Mouse (Mus musculus): Measurements from ENCODE around the gene Bbx.

Bbx gene

GRCm38 (mm10) chr16:50309411-50310042, 122.7 kb downstream of the Bbx start:
- DNase-seq = no peak

- DNase-seq = no peak
Observed at GRCm38 (mm10) chr16:50308256-50308655, 123.9 kb downstream of the Bbx start.

DNA sequence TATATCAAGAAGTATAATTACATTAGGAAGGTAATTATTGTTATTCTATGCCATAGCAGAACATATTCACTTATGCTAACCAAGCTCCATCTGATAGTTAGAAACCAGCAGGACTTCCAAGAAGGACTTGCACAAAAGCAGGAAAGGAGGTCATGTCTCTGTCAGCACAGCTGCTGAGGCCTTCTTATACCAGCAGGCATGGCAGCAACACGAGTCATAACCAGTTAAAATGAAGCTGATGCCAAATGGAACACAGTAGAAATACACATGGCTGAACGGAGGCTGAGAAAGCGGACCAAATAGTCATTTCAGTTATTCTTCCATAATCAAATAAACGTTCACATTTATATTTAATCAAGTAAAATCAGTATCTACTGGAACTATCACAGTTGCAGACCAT, 125.0 kb downstream of the Bbx start:
- no peak for DNase-seq

- no peak for DNase-seq
Observed at GRCm38 (mm10) chr16:50306727-50307126, 125.5 kb downstream of the Bbx start.

DNA sequence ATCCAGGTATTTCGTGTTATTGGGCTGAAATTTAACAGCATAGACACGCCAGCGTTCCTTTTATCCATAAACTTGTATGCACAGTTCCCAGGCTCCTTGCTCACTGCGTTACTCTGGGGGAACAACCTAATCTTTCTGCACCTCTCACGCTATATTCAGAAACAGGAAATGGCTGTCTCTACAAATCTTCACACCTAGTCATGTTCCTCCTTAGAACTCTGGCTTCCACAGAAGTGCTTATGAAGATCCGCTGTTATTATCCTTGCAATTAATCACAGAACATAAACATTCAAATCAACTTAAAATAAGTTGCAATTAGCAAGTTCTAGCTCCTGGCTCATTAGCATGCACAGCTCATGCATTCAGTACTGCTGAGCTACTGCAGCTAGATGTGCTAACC, 127.0 kb downstream of the Bbx start:
- DNase-seq = no peak

DNA sequence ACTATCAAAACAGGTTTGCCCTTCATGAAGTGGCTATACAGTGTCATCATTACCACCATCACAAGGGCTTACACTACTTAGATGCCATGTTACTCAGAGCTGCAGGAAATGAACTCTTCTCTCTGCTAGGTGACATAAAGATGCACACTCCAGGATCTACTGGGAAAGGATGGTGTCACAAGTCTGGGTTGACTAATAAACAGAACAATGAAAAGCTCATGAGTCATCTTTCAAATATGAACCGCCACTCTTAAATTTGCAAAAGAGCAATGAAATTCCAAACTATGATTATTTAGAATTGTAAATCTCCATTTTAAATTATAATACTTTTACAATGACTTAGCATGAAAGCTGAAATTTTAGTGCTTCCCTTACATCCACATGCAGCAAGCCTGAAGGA, 129.6 kb downstream of the Bbx start:
- no peak for DNase-seq

DNA sequence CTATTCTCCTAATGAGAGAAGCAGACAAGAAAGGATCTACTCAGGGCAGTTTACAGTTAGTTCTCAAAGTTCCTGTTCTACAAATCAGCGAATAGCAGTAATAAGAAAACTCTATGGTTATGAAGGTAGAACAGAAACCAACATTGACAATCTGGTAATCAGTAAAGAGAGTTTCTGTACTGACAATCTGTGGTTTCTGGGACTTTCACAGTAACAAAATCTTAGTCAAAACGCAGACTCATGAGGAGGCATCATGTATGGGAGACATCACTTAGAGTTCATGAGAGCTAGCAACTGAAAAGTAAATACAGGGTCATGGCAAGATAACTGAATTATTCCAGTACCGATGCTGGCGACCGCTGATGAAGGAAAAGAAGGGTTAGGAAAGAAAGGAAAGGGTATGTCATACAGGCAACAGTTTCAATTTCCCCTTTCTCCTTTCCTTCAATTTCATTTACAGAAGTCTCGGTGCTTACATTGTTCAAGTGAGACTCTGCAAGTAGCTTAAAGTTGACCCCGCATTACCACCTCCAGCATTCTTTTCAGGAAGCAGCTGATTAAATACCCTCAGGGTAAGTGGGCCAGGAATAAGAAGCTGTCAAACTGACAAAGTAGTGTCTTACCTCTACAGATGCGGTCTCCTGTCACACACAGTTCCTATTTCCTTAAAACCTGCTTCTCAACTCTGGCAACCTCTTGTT, 133.3 kb downstream of the Bbx start:
- DNase-seq = no peak

DNA sequence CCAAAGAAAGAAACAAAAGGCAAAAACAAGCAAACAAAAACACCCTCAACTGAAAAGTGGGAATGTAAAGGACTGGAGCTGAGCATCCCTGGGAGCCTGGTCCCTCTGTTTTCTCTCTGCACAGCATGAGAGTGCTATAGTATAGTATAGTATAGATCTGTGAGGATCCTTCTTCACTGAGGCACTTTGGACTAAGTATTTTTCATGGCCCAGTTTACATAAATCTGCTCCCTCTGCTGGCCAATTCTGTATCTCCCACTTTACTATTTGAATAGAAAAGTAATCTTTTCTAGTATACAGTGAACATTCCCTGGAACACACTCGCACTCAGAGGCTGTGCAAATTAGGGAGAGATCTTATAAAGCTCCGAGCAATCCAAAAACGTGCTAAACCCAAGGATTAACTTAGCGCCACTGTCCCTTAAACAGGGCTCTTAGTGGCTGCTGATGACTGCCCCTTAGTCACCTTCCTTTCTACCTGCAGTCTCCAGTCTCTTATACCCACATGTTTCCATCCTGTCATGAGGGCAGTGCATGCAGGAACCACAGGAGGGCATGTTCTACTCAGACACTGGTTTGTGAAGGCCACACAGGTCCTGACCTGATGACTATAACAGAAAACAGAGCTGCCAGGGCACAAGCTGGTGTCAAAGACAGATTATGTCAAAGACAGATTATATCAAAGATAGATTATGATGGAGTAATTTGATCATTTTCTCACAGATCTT, 138.5 kb downstream of the Bbx start:
- no peak for DNase-seq

DNA sequence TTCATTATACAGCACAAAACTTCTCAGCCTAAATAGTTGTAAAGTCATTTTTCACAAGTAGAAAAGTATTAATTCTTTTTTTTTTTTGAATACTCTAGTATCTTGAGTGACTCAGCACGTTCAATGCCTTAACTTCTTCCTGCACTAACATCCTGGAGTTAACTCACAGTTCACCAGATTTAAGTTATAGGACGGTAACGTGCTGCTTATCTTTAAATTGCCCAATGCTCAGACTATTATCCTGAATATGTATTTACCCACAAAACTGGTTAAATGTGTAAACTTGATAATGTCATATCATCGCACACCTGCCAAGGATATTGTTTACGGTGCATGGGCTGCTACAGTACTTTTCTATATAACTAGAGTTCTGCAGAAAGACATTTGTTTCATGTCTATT, 139.4 kb downstream of the Bbx start:
- DNase-seq = no peak

DNA sequence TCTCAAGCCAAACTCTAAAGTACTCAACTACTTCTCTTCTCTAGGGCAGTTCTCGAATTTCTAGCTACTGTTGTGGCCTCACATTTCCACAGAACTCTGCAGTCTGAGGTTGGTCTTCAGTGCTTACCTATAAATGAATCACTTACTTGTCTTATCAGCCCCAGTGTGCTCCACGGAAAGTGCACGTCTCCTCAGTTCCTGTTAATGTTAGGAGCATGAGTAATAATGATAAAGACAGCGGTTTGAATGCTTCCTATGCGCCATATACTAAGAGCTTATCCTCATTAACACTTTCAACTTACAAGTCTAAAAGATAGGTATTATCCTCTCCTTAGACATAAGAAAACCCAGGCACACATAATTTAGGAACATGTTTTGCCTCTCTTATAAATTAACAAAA, 142.4 kb downstream of the Bbx start:
- no peak for DNase-seq

DNA sequence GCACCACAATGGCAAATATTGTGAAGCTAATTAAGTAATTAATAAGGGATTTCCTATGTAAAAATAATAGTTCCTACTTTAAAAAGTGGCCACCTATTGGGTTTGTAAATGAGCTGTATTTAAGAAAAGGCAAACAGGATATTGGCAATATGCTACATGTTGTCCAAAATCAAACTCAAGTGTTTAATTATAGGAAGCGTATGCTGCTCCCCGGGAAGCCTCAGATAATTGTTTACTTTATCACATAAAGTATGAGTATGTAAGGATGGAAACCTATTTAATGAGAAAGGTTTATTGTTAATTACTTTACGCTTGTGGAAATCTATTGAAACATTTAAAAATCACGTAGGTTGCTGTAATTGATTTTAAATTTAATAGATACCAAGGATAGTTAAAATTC, 159.4 kb downstream of the Bbx start:
- no peak for DNase-seq

- no peak for DNase-seq
Observed at GRCm38 (mm10) chr16:50262647-50263046, 169.5 kb downstream of the Bbx start.

- DNase-seq = no peak
Observed at GRCm38 (mm10) chr16:50262209-50262608, 170.0 kb downstream of the Bbx start.

DNA sequence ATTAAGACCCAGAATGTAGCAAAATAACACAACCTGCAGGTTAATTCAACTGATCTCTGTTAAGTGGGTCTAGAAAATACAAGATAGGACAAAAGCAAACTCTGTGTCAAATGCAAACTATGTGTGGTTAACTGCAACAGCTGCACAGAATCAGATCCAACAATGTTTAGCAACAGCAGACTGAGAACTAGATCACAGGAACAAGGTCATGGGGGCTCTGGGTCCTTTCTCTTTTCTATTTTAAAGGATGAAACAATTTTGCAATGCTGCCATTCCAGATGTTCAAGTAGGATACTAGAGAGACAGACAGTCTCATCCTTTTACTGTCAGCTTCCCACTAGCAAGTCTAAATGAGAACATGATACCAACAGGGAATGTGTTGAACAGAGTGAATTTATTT, 170.4 kb downstream of the Bbx start:
- no peak for DNase-seq

GRCm38 (mm10) chr16:50254522-50255159, 177.5 kb downstream of the Bbx start:
- no peak for DNase-seq

DNA sequence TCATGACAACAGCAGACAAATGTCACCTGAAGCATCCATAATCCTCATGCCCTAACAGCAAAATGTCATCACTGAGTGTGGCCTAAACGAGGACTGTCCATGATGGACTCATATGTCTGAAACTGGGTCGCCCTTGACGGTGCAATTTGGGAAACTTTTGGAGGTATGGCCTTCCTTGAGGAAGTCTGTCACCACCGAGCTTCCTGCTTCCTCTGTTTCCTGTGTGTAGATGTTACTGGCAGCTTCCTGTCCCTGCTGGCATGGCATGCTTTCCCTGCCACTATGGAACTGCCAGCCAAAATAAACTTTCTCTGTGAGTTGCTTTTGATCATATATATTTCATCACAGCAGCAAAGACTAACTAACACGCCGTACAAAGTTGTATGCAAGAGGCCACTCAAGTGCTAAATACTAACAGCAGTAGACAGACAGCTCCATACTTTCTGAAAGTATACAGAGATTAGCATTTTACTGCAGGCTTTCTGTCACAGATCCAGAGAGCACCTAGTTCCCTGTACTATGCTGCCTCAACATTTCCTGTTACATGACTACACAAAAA, 180.7 kb downstream of the Bbx start:
- DNase-seq = no peak

DNA sequence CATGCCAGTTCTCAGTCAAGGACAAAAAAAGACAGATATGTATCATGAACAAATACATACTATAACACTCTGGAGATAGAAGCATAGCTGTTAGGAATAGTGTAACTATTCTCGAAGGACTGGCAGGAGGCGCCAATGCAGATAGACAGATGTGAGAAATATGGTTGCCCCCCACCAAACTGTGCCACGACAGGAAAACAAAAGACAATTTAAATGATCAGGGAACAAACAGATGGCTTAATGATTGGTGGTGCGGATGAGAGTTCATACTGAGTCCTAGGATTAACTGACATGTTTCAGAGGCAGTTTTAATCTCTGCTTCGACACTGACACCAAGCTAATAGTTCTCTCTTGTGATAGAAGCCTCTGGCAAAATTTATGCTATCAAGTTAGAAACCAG, 181.7 kb downstream of the Bbx start:
- no peak for DNase-seq

DNA sequence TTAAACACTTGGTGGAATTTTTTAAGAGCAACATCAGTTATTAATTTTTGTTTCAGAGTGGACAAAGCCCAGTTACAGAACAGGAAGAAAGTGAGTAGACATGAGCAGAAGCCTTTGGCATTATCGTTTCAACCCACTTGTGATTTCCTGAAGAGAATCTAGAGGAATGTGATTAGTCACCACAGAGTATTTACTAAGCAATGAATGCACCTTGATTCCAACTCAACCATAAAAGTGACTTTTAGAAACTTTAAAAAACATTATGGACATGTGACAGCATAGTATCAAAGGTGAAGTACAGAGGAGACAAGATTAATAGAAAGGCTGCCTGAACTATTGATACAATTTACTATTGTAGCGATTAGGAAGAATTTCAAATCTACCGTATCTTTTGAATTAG, 183.2 kb downstream of the Bbx start:
- DNase-seq = no peak

GRCm38 (mm10) chr16:50242444-50242843, 189.7 kb downstream of the Bbx start:
- DNase-seq = no peak

- DNase-seq = no peak
Observed at GRCm38 (mm10) chr16:50241604-50242003, 190.6 kb downstream of the Bbx start.

DNA sequence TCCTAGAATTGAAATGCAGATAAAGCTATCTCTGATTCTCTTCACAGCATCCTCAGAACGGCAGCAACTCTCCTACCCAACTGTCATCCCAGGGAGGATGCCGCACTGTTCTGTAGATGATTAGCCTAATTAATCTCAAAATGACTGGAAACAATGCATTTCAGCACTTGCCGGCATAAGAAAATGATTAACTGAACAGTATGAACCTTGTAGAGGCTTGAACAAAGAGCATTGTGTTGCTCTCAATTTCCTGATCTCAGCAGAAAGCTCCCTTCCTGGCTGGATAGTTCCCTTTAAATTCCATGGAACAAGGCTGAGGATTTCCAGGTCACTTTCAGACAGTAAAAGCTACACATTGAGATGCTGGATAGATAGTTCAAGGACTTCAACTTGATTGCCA, 197.0 kb downstream of the Bbx start:
- no peak for DNase-seq

GRCm38 (mm10) chr16:50230624-50231023, 201.6 kb downstream of the Bbx start:
- no peak for DNase-seq

GRCm38 (mm10) chr16:50228833-50229232, 203.4 kb downstream of the Bbx start:
- no peak for DNase-seq

Data from spleen, adult 18-20 months (tissue).